19 mouse cellular contexts compared by ENCODE assay signal in genomic region chr16:91380151-91380550, GRCm38 (mm10). TPM values are rescaled to one million over a fixed set of nuclear protein-coding genes. Genes with fewer than 3 reads are reported as not detected.
DNase-seq lines count a peak whose midpoint lies in the region; ATAC-seq and TF ChIP-seq lines count a peak whose summit lies in the region.
"Had no signal": no experiment of that assay in that cellular context is flagged by ENCODE, and none has a peak within 500 bp of the region (broad histone marks: within the 10 kb centered on the region; RNA-seq: fewer than 3 reads in every experiment).

No protein-coding gene starts in this region.

- H3K4me1 ChIP-seq in hindbrain, postnatal 0 days (ENCODE audit: insufficient read depth, low read length): no peaks in the 10 kb centered on the region
- peaks cover 10% of the 10 kb centered on the region for H3K4me1 ChIP-seq in hindbrain, embryonic 13.5 days (replicated peaks)
- peaks cover 44% of the 10 kb centered on the region for H3K4me1 ChIP-seq in brown adipose tissue, adult 24 weeks (ENCODE audit: control insufficient read depth, insufficient read depth, insufficient read length, low read length)
- peaks cover 24% of the 10 kb centered on the region for H3K4me1 ChIP-seq in intestine, embryonic 16.5 days (ENCODE audit: control insufficient read depth, insufficient read depth, low read length)
- H3K4me1 ChIP-seq in liver, postnatal 0 days (ENCODE audit: insufficient read depth): peaks cover 40% of the 10 kb centered on the region

- DNase-seq in hindbrain, postnatal 0 days (ENCODE audit: low spot score): no peak
- no peak for DNase-seq in liver, postnatal 0 days
- no peak for DNase-seq in frontal cortex, postnatal 36 days (ENCODE audit: low spot score in 2 of 2)
- no peak for DNase-seq in cerebellum, postnatal 25 days
- DNase-seq: cerebellum, adult 18-20 months; gastrocnemius, postnatal 25 days; heart, postnatal 14 days; kidney, postnatal 4 days had no signal

- TF ChIP-seq EP300 in liver, postnatal 0 days (IDR thresholded peaks at IDR 0.05; ENCODE audit: low read depth): no peak

- 0 out of 2 replicates have a peak overlapping the region, but pooled peaks have one; percentile 65 for H3K27ac ChIP-seq in hindbrain, postnatal 0 days
- H3K27ac ChIP-seq in hindbrain, embryonic 13.5 days: no peak overlapping the region; the same call in 1 of the 2 replicates
- peak overlapping the region; percentile 93 for H3K27ac ChIP-seq in brown adipose tissue, adult 24 weeks (replicated peaks; ENCODE audit: low read depth, low read length)
- H3K27ac ChIP-seq in intestine, embryonic 16.5 days (ENCODE audit: low read length): no peak overlapping the region
- peak overlapping the region; percentile 1; the same call in 1 of the 2 replicates for H3K27ac ChIP-seq in liver, postnatal 0 days (ENCODE audit: low read depth)
- H3K27ac ChIP-seq: left cerebral cortex, adult 2 months had no signal

- H3K9ac ChIP-seq in hindbrain, postnatal 0 days (replicated peaks; ENCODE audit: low read length): no peak overlapping the region
- no peak overlapping the region for H3K9ac ChIP-seq in hindbrain, embryonic 13.5 days
- no peak overlapping the region for H3K9ac ChIP-seq in intestine, embryonic 16.5 days (ENCODE audit: low read depth, low read length)
- H3K9ac ChIP-seq in liver, postnatal 0 days (replicated peaks): no peak overlapping the region
- H3K9ac ChIP-seq: forebrain, embryonic 15.5 days; limb, embryonic 13.5 days; neural tube, embryonic 13.5 days had no signal

- H3K9me3 ChIP-seq in hindbrain, postnatal 0 days (ENCODE audit: low read length): no peaks in the 10 kb centered on the region
- no peaks in the 10 kb centered on the region for H3K9me3 ChIP-seq in hindbrain, embryonic 13.5 days
- no peaks in the 10 kb centered on the region for H3K9me3 ChIP-seq in intestine, embryonic 16.5 days (ENCODE audit: control insufficient read depth, low read length)
- H3K9me3 ChIP-seq in liver, postnatal 0 days (ENCODE audit: low read length): no peaks in the 10 kb centered on the region
- H3K9me3 ChIP-seq: forebrain, embryonic 15.5 days; limb, embryonic 13.5 days; neural tube, embryonic 13.5 days had no signal

- H3K4me3 ChIP-seq in hindbrain, postnatal 0 days (ENCODE audit: low read length): no peak overlapping the region
- H3K4me3 ChIP-seq in hindbrain, embryonic 13.5 days: no peak overlapping the region
- H3K4me3 ChIP-seq in brown adipose tissue, adult 24 weeks (ENCODE audit: insufficient read depth, low read depth, low read length): no peak overlapping the region
- H3K4me3 ChIP-seq in intestine, embryonic 16.5 days (ENCODE audit: low read length): no peak overlapping the region
- H3K4me3 ChIP-seq in liver, postnatal 0 days (ENCODE audit: low read depth, low read length): no peak overlapping the region
- H3K4me3 ChIP-seq: forebrain, embryonic 15.5 days; left cerebral cortex, adult 2 months; limb, embryonic 13.5 days; neural tube, embryonic 13.5 days had no signal

- ATAC-seq in hindbrain, postnatal 0 days: no peak
- no peak for ATAC-seq in hindbrain, embryonic 13.5 days (ENCODE audit: low FRiP score)
- ATAC-seq in intestine, embryonic 16.5 days: peak; percentile 69
- peak; percentile 63 for ATAC-seq in liver, postnatal 0 days
- ATAC-seq: CD4-positive, CD25-positive, alpha-beta regulatory T cell, adult 4 months had no signal

- no peak overlapping the region for H3K4me2 ChIP-seq in hindbrain, postnatal 0 days (ENCODE audit: low read depth, low read length)
- no peak overlapping the region for H3K4me2 ChIP-seq in hindbrain, embryonic 13.5 days
- no peak overlapping the region for H3K4me2 ChIP-seq in intestine, embryonic 16.5 days (ENCODE audit: low read depth, low read length)
- no peak overlapping the region for H3K4me2 ChIP-seq in liver, postnatal 0 days (ENCODE audit: low read depth, low read length)
- H3K4me2 ChIP-seq: forebrain, embryonic 15.5 days; limb, embryonic 13.5 days; neural tube, embryonic 13.5 days had no signal

- peaks cover 11% of the 10 kb centered on the region for H3K36me3 ChIP-seq in hindbrain, postnatal 0 days (ENCODE audit: insufficient read depth, low read length)
- H3K36me3 ChIP-seq in hindbrain, embryonic 13.5 days: peaks cover 20% of the 10 kb centered on the region
- H3K36me3 ChIP-seq in intestine, embryonic 16.5 days (ENCODE audit: control insufficient read depth, insufficient read depth, low read length): peaks cover 2% of the 10 kb centered on the region; the same call in 1 of the 2 replicates
- H3K36me3 ChIP-seq in liver, postnatal 0 days (replicated peaks; ENCODE audit: insufficient read depth, low read length): peaks cover 57% of the 10 kb centered on the region

- 87% methylated on average over 5 of the region's 5 CpGs for WGBS in hindbrain, postnatal 0 days
- 75% methylated on average over 5 of the region's 5 CpGs for WGBS in hindbrain, embryonic 13.5 days
- WGBS in intestine, embryonic 16.5 days: 61% methylated on average over 5 of the region's 5 CpGs
- 67% methylated on average over 5 of the region's 5 CpGs for WGBS in liver, postnatal 0 days (ENCODE audit: insufficient replicate concordance)

- H3K27me3 ChIP-seq in hindbrain, postnatal 0 days (ENCODE audit: insufficient read depth, low read length): no peaks in the 10 kb centered on the region
- no peaks in the 10 kb centered on the region for H3K27me3 ChIP-seq in hindbrain, embryonic 13.5 days
- H3K27me3 ChIP-seq in intestine, embryonic 16.5 days (replicated peaks; ENCODE audit: control insufficient read depth, insufficient read depth, low read length): no peaks in the 10 kb centered on the region
- H3K27me3 ChIP-seq in liver, postnatal 0 days (ENCODE audit: insufficient read depth, low read length): no peaks in the 10 kb centered on the region
- H3K27me3 ChIP-seq: forebrain, embryonic 15.5 days; limb, embryonic 13.5 days; neural tube, embryonic 13.5 days had no signal

- no peak for TF ChIP-seq CTCF in hindbrain, postnatal 0 days (IDR thresholded peaks at IDR 0.05; ENCODE audit: low read depth)
- TF ChIP-seq CTCF in liver, postnatal 0 days (IDR thresholded peaks at IDR 0.05; ENCODE audit: low read depth): no peak

RNA-seq across cellular contexts. Expression of gene Ifnar2, which starts 7.6 kb away (rescaled TPM):
- total RNA-seq in hindbrain, postnatal 0 days (2014; rRNA removed): 18.3 and 20.9 TPM in 2 replicates
- 49.9 and 51.7 TPM in 2 replicates for polyA plus RNA-seq in hindbrain, postnatal 0 days (2015; fragmentation: Nextera tagmentation; extraction: Ambion mirVana)
- polyA plus RNA-seq in hindbrain, embryonic 13.5 days (2015; fragmentation: Nextera tagmentation; extraction: Ambion mirVana): 33.2 and 36.3 TPM in 2 replicates
- 147 and 149 TPM in 2 replicates for polyA plus RNA-seq in brown adipose tissue, adult 24 weeks (2012; ENCODE audit: insufficient read depth, insufficient read length, missing spikeins)
- 45.1 and 45.7 TPM in 2 replicates for polyA plus RNA-seq in intestine, embryonic 16.5 days (2015; fragmentation: Nextera tagmentation; extraction: Ambion mirVana)
- 107 and 113 TPM in 2 replicates for polyA plus RNA-seq in liver, postnatal 0 days (2015; fragmentation: Nextera tagmentation; extraction: Ambion mirVana)

RNA-seq across cellular contexts. Expression of gene Gm21970, which starts 11.4 kb away (rescaled TPM):
- total RNA-seq in hindbrain, postnatal 0 days (2014; rRNA removed): not detected in 2 replicates
- polyA plus RNA-seq in hindbrain, postnatal 0 days (2015; fragmentation: Nextera tagmentation; extraction: Ambion mirVana): not detected in 2 replicates
- not detected in 2 replicates for polyA plus RNA-seq in hindbrain, embryonic 13.5 days (2015; fragmentation: Nextera tagmentation; extraction: Ambion mirVana)
- polyA plus RNA-seq in brown adipose tissue, adult 24 weeks (2012; ENCODE audit: insufficient read depth, insufficient read length, missing spikeins): 13.8 TPM in 1 of 2 replicates, not detected in the other
- not detected in 2 replicates for polyA plus RNA-seq in intestine, embryonic 16.5 days (2015; fragmentation: Nextera tagmentation; extraction: Ambion mirVana)
- not detected in 2 replicates for polyA plus RNA-seq in liver, postnatal 0 days (2015; fragmentation: Nextera tagmentation; extraction: Ambion mirVana)
- total RNA-seq: gastrocnemius, postnatal 25 days; heart, postnatal 14 days; left cerebral cortex, adult 2 months; midbrain, postnatal 0 days had no signal
- polyA plus RNA-seq: CD4-positive, CD25-positive, alpha-beta regulatory T cell, adult 4 months; cortical plate, adult 2 months; forebrain, embryonic 15.5 days; limb, embryonic 13.5 days; midbrain, postnatal 0 days; neural tube, embryonic 13.5 days; spleen, adult 2 months had no signal

RNA-seq across cellular contexts. Expression of gene Il10rb, which starts 25.8 kb away (rescaled TPM):
- total RNA-seq in hindbrain, postnatal 0 days (2014; rRNA removed): 4.2 and 7.1 TPM in 2 replicates
- 14.6 and 14.8 TPM in 2 replicates for polyA plus RNA-seq in hindbrain, postnatal 0 days (2015; fragmentation: Nextera tagmentation; extraction: Ambion mirVana)
- 10.1 and 11.1 TPM in 2 replicates for polyA plus RNA-seq in hindbrain, embryonic 13.5 days (2015; fragmentation: Nextera tagmentation; extraction: Ambion mirVana)
- polyA plus RNA-seq in brown adipose tissue, adult 24 weeks (2012; ENCODE audit: insufficient read depth, insufficient read length, missing spikeins): 29.5 and 44.8 TPM in 2 replicates
- polyA plus RNA-seq in intestine, embryonic 16.5 days (2015; fragmentation: Nextera tagmentation; extraction: Ambion mirVana): 103 and 120 TPM in 2 replicates
- 25.5 and 26.4 TPM in 2 replicates for polyA plus RNA-seq in liver, postnatal 0 days (2015; fragmentation: Nextera tagmentation; extraction: Ambion mirVana)

Comparison
In these comparisons a context has a peak if more than half of its experiments do, and no peak if none do; other contexts are left out.
1. H3K27ac ChIP-seq: peak in hindbrain, postnatal 0 days (single experiment), brown adipose tissue, adult 24 weeks (single experiment) and liver, postnatal 0 days (single experiment); none in hindbrain, embryonic 13.5 days (single experiment) and intestine, embryonic 16.5 days (single experiment).
2. ATAC-seq: peak in intestine, embryonic 16.5 days (single experiment) and liver, postnatal 0 days (single experiment); none in hindbrain, postnatal 0 days (single experiment) and hindbrain, embryonic 13.5 days (single experiment).